13 mouse cellular contexts compared by ENCODE assay signal in the genomic region with DNA sequence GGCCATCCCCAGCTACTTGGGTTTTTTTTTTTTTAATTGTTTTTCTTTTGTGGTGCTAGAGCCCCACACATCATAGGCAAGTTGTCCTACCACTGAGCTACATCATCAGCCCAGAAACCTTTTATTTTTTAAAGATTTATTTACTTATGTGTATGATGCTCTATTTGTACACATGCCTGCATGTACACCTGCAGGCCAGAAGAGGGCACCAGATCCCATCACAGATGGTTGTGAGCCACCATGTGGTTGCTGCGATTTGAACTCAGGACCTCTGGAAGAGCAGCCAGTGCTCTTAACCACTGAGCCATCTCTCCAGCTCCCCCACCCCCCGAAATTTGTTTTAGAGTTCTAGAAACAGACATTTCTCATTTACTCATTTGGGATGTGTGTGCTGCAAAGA. TPM values are rescaled to one million over a fixed set of nuclear protein-coding genes. Genes with fewer than 3 reads are reported as not detected.
DNase-seq lines count a peak whose midpoint lies in the region; ATAC-seq and TF ChIP-seq lines count a peak whose summit lies in the region.
"Not testable (repeated sequence)": the region's sequence is repeated elsewhere in the genome, so short reads cannot be mapped to it uniquely, and the experiment has no call there.
"Had no signal": no experiment of that assay in that cellular context is flagged by ENCODE, and none has a peak within 500 bp of the region (broad histone marks: within the 10 kb centered on the region; RNA-seq: fewer than 3 reads in every experiment).

No protein-coding gene starts in this region.

- H3K4me3 ChIP-seq in E14TG2a.4 (replicated peaks; ENCODE audit: low read length); forebrain, postnatal 0 days (ENCODE audit: low read depth, low read length); hindbrain, postnatal 0 days (ENCODE audit: low read length); layer of hippocampus, adult 2 months; liver, postnatal 0 days (ENCODE audit: low read depth, low read length); midbrain, postnatal 0 days (ENCODE audit: low read depth, low read length): not testable (repeated sequence)

- in situ Hi-C loops in Patski (cut with MboI; ENCODE audit: low pct_unique_long_range_greater_than_20kb): not testable (repeated sequence)

- H3K27ac ChIP-seq in forebrain, postnatal 0 days (ENCODE audit: low read depth, low read length); hindbrain, postnatal 0 days; layer of hippocampus, adult 2 months; liver, postnatal 0 days (ENCODE audit: low read depth); midbrain, postnatal 0 days (ENCODE audit: low read depth, low read length): not testable (repeated sequence)

- not testable (repeated sequence) for H3K4me2 ChIP-seq in forebrain, postnatal 0 days (ENCODE audit: low read depth); hindbrain, postnatal 0 days (ENCODE audit: low read depth, low read length); liver, postnatal 0 days (ENCODE audit: low read depth, low read length); midbrain, postnatal 0 days (ENCODE audit: low read depth, low read length, poor library complexity, severe bottlenecking)

- peaks cover 13% of the 10 kb centered on the region for H3K4me1 ChIP-seq in E14TG2a.4 (replicated peaks; ENCODE audit: low read depth, low read length)
- not testable (repeated sequence) for H3K4me1 ChIP-seq in forebrain, postnatal 0 days (ENCODE audit: insufficient read depth); hindbrain, postnatal 0 days (ENCODE audit: insufficient read depth, low read length); liver, postnatal 0 days (ENCODE audit: insufficient read depth); midbrain, postnatal 0 days (ENCODE audit: insufficient read depth, low read length)

- 91% methylated on average over 2 of the region's 2 CpGs for WGBS in forebrain, postnatal 0 days
- 83% methylated on average over 2 of the region's 2 CpGs for WGBS in hindbrain, postnatal 0 days
- 62% methylated on average over 2 of the region's 2 CpGs for WGBS in liver, postnatal 0 days (ENCODE audit: insufficient replicate concordance)
- WGBS in midbrain, postnatal 0 days: 86% methylated on average over 2 of the region's 2 CpGs

- peaks cover 17% of the 10 kb centered on the region for H3K9me3 ChIP-seq in E14TG2a.4 (ENCODE audit: low read length)
- H3K9me3 ChIP-seq in forebrain, postnatal 0 days (ENCODE audit: low read length); hindbrain, postnatal 0 days (ENCODE audit: low read length); liver, postnatal 0 days (ENCODE audit: low read length); midbrain, postnatal 0 days (ENCODE audit: low read length): not testable (repeated sequence)

- POLR2A ChIA-PET in Patski (lab: Charles Lee): not testable (repeated sequence)

- TF ChIP-seq CTCF in E14TG2a.4 (conservative IDR thresholded peaks at IDR 0.05; ENCODE audit: low read length) (peak; percentile 27), Patski (IDR thresholded peaks at IDR 0.05) (peak; percentile 65)
- peak; percentile 28; the same call in 1 of the 2 replicates for TF ChIP-seq CTCF in forebrain, postnatal 0 days (IDR thresholded peaks at IDR 0.05; ENCODE audit: low read depth)
- TF ChIP-seq CTCF in hindbrain, postnatal 0 days (IDR thresholded peaks at IDR 0.05; ENCODE audit: low read depth): peak; percentile 32; the same call in 1 of the 2 replicates
- TF ChIP-seq CTCF in layer of hippocampus, adult 2 months (conservative IDR thresholded peaks at IDR 0.05): peak; percentile 70
- TF ChIP-seq CTCF in liver, postnatal 0 days (IDR thresholded peaks at IDR 0.05; ENCODE audit: low read depth): peak; percentile 42; the same call in 1 of the 2 replicates
- peak; percentile 42 for TF ChIP-seq CTCF in midbrain, postnatal 0 days (IDR thresholded peaks at IDR 0.05)

- H3K36me3 ChIP-seq in E14TG2a.4 (ENCODE audit: insufficient read depth, low read length); forebrain, postnatal 0 days (ENCODE audit: insufficient read depth); hindbrain, postnatal 0 days (ENCODE audit: insufficient read depth, low read length); liver, postnatal 0 days (replicated peaks; ENCODE audit: insufficient read depth, low read length); midbrain, postnatal 0 days (ENCODE audit: insufficient read depth, low read length): not testable (repeated sequence)

- CTCF ChIA-PET in Patski (lab: Charles Lee): interaction anchor here (1.0 kb wide), 1 partner anchor 15 kb away, joined by 3 read pairs; no protein-coding TSS in a partner anchor

- TF ChIP-seq EP300 in liver, postnatal 0 days (IDR thresholded peaks at IDR 0.05; ENCODE audit: low read depth): not testable (repeated sequence)

- H3K27me3 ChIP-seq in E14TG2a.4 (ENCODE audit: insufficient read depth, low read length); Patski; forebrain, postnatal 0 days (ENCODE audit: insufficient read depth, low read length); hindbrain, postnatal 0 days (ENCODE audit: insufficient read depth, low read length); liver, postnatal 0 days (ENCODE audit: insufficient read depth, low read length); midbrain, postnatal 0 days (ENCODE audit: insufficient read depth, low read length): not testable (repeated sequence)

- H3K9ac ChIP-seq in forebrain, postnatal 0 days; hindbrain, postnatal 0 days (replicated peaks; ENCODE audit: low read length); liver, postnatal 0 days (replicated peaks); midbrain, postnatal 0 days (replicated peaks; ENCODE audit: low read length, poor library complexity, severe bottlenecking): not testable (repeated sequence)

- ATAC-seq in Patski; forebrain, postnatal 0 days; hindbrain, postnatal 0 days; liver, postnatal 0 days; midbrain, postnatal 0 days (ENCODE audit: low FRiP score): not testable (repeated sequence)

- not testable (repeated sequence) for DNase-seq in Patski (ENCODE audit: low read depth, low spot score); forebrain, postnatal 0 days; hindbrain, postnatal 0 days (ENCODE audit: low spot score); layer of hippocampus, adult 2 months (ENCODE audit: low spot score in 2 of 2); liver, postnatal 0 days; midbrain, postnatal 0 days (ENCODE audit: low spot score)

RNA-seq across cellular contexts. Expression of gene Ccdc43, which starts 17.0 kb away (rescaled TPM):
- 41.4 TPM for polyA plus RNA-seq in Patski (2021)
- total RNA-seq in forebrain, postnatal 0 days (2014; rRNA removed): 33.6 and 36.9 TPM in 2 replicates
- 32.1 and 36.6 TPM in 2 replicates for polyA plus RNA-seq in forebrain, postnatal 0 days (2015; fragmentation: Nextera tagmentation; extraction: Ambion mirVana)
- 16.6 and 22.5 TPM in 2 replicates for total RNA-seq in hindbrain, postnatal 0 days (2014; rRNA removed)
- 28.1 and 30.7 TPM in 2 replicates for polyA plus RNA-seq in hindbrain, postnatal 0 days (2015; fragmentation: Nextera tagmentation; extraction: Ambion mirVana)
- 10 to 100 TPM; 33.5 to 44.7 TPM for total RNA-seq in layer of hippocampus, adult 2 months (2021)
- polyA plus RNA-seq in liver, postnatal 0 days (2015; fragmentation: Nextera tagmentation; extraction: Ambion mirVana): 9.5 and 9.6 TPM in 2 replicates
- 23.9 and 31.0 TPM in 2 replicates for total RNA-seq in midbrain, postnatal 0 days (2014; rRNA removed)
- polyA plus RNA-seq in midbrain, postnatal 0 days (2015; fragmentation: Nextera tagmentation; extraction: Ambion mirVana): 33.8 and 35.1 TPM in 2 replicates

RNA-seq across cellular contexts. Expression of gene Adam11, which starts 46.7 kb away (rescaled TPM):
- 5.3 TPM for polyA plus RNA-seq in Patski (2021)
- total RNA-seq in forebrain, postnatal 0 days (2014; rRNA removed): 37.9 and 49.9 TPM in 2 replicates
- polyA plus RNA-seq in forebrain, postnatal 0 days (2015; fragmentation: Nextera tagmentation; extraction: Ambion mirVana): 14.1 and 17.6 TPM in 2 replicates
- 33.1 and 34.5 TPM in 2 replicates for total RNA-seq in hindbrain, postnatal 0 days (2014; rRNA removed)
- polyA plus RNA-seq in hindbrain, postnatal 0 days (2015; fragmentation: Nextera tagmentation; extraction: Ambion mirVana): 17.2 and 17.8 TPM in 2 replicates
- 100 to 1,000 TPM; 192 to 212 TPM for total RNA-seq in layer of hippocampus, adult 2 months (2021)
- polyA plus RNA-seq in liver, postnatal 0 days (2015; fragmentation: Nextera tagmentation; extraction: Ambion mirVana): 0.20 and 0.22 TPM in 2 replicates
- total RNA-seq in midbrain, postnatal 0 days (2014; rRNA removed): 43.8 and 46.9 TPM in 2 replicates
- polyA plus RNA-seq in midbrain, postnatal 0 days (2015; fragmentation: Nextera tagmentation; extraction: Ambion mirVana): 21.5 and 22.3 TPM in 2 replicates
- polyA plus RNA-seq: CD4-positive, CD25-positive, alpha-beta regulatory T cell, adult 4 months had no signal

RNA-seq across cellular contexts. Expression of gene Meioc, which starts 51.1 kb away (rescaled TPM):
- 0.09 TPM for polyA plus RNA-seq in Patski (2021)
- total RNA-seq in forebrain, postnatal 0 days (2014; rRNA removed): not detected in 2 replicates
- polyA plus RNA-seq in forebrain, postnatal 0 days (2015; fragmentation: Nextera tagmentation; extraction: Ambion mirVana): 0.08 and 0.10 TPM in 2 replicates
- 0.65 TPM in 1 of 2 replicates, not detected in the other for total RNA-seq in hindbrain, postnatal 0 days (2014; rRNA removed)
- 0.24 and 0.32 TPM in 2 replicates for polyA plus RNA-seq in hindbrain, postnatal 0 days (2015; fragmentation: Nextera tagmentation; extraction: Ambion mirVana)
- total RNA-seq in layer of hippocampus, adult 2 months (2021): not detected
- polyA plus RNA-seq in liver, postnatal 0 days (2015; fragmentation: Nextera tagmentation; extraction: Ambion mirVana): 0.08 TPM in 1 of 2 replicates, not detected in the other
- not detected in 2 replicates for total RNA-seq in midbrain, postnatal 0 days (2014; rRNA removed)
- 0.21 and 0.23 TPM in 2 replicates for polyA plus RNA-seq in midbrain, postnatal 0 days (2015; fragmentation: Nextera tagmentation; extraction: Ambion mirVana)
- total RNA-seq: adrenal gland, postnatal 10 days; gastrocnemius, adult 8-10 months; gastrocnemius, postnatal 36 days; heart, postnatal 14 days; hematopoietic stem cell, adult 5-6 weeks had no signal
